Mouse (Mus musculus) gastrocnemius, postnatal 10 days (tissue): ENCODE results near the gene Mrtfb. TPM values are rescaled to one million over a fixed set of nuclear protein-coding genes. Genes with fewer than 3 reads are reported as not detected.

ENCODE experiments used
- DNase-seq: peaks from one replicate; pipeline ENCODE4 v3.0.0; 2021; ENCODE audit warnings: mixed read lengths
- long read RNA-seq, 2 experiments: library from polyadenylated mRNA; stranded (forward); transcript quantifications; one replicate each; pipeline ENCODE4 v2.0.0; 2021
- total RNA-seq, 2 experiments: library from RNA; stranded (reverse); gene quantifications; 2 replicates each; pipeline ENCODE4 v1.2.3; 2021

The Mrtfb gene
- 10 to 100 TPM; 39.5 TPM for total RNA-seq
- long read RNA-seq, experiment 1, full-length matches to known transcripts: 2 of 8 reads
- long read RNA-seq, experiment 1, partial matches to known transcripts: 2 of 8 reads
- long read RNA-seq, experiment 1, other reads (novel, unspliced or antisense): 4 of 8 reads
- long read RNA-seq, experiment 2, full-length matches to known transcripts: 2 of 13 reads
- long read RNA-seq, experiment 2, partial matches to known transcripts: 6 of 13 reads
- long read RNA-seq, experiment 2, other reads (novel, unspliced or antisense): 5 of 13 reads

DNA sequence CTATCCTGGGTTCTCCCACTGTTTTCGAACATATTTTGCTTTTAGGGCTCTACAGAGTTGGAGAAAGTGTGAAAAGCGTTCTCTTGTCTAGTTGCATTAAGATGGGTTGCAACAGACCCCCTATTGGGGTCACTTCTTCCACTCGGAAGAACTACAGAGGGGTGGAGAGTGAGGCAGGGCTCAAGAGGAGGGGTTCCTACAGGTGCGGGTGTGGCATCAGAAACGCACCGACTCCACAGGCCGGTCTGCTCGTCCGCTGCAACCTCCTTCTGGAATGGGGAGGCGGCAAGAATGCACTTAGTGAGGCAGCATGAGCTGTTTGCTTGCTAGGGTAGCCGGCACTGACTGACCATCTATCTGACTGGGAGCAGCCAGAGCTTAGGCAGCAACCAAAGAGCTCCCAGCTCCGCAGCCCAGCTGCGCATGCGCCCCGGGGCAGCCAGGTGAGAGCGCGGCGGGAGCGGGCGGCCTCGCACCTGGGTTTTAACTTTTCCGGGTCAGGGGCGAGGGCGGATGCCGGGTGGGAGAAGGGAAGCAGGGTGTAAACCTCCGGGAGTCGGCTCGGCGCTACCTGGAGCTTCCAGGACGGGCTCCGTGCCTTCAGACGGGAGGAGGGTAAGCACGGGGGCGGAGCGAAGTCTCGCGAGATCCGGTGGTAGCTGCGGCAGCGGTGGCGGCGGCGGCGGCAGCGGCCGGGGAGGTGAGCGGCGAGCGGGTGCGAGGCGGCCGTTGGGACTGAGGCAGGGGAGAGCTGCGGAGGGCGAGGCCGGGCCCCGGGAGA is at the start of gene Mrtfb:
TSS of gene Mrtfb (plus strand) at position 627 of the 781 bp plus-strand sequence.
- peak; percentile 94 for DNase-seq

DNA sequence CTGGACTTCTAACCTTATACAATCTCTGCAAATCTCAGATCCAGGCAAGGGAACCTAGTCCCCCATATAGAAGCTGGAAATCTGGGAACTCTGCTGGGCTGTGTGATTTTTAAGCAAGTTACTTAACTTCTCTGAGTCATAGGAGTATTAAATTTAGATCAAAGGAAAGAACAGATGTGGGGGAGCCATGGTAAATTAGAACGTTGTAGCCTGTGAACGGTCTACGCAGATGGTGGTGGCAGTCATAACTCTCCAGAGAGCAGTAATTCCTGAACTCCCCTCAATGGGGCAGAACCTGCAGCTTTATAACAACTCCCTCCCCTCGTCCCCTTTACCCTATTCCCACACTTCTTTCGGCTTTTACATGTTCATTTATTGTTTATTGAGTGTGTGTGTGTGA is 48.6 kb upstream of the Mrtfb start:
- no peak for DNase-seq

DNA sequence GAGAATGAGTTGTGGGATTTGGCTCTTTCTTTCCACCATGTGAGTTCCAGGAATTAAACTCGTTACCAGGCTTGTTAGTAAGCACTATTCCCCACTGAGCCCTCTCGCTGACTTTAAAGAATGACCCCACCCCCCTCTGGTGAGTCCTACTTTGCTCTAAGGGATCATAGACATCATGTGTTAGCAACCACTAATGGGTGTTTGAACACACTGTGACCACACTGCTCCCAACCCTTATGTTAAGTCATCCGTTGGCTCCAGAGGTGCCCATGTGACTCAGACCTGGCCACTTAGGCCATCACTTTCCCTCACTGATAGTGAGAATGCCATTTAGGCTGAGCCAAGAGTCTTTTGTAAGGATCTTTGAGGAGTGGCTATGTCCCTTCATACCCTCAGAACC is 48.2 kb upstream of the Mrtfb start:
- no peak for DNase-seq

DNA sequence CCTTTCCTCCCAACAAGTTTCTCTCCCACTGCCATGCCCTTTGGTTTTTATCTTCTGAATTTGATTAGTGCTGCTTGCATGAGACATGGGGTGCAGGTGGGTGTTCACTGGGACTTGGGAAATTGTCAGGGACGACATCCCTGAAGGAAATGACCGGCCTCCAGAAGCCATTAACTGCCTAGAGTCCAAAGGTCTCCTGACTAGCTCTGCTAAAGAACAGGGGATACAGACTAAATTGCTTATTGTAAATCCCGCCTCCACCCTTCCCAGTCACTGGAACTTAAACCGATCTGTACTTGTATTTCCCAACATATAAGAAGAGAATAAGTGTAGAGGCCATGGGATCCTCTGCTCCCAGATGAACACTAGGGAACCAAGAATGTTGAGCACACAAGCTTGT is 43.5 kb upstream of the Mrtfb start:
- no peak for DNase-seq

DNA sequence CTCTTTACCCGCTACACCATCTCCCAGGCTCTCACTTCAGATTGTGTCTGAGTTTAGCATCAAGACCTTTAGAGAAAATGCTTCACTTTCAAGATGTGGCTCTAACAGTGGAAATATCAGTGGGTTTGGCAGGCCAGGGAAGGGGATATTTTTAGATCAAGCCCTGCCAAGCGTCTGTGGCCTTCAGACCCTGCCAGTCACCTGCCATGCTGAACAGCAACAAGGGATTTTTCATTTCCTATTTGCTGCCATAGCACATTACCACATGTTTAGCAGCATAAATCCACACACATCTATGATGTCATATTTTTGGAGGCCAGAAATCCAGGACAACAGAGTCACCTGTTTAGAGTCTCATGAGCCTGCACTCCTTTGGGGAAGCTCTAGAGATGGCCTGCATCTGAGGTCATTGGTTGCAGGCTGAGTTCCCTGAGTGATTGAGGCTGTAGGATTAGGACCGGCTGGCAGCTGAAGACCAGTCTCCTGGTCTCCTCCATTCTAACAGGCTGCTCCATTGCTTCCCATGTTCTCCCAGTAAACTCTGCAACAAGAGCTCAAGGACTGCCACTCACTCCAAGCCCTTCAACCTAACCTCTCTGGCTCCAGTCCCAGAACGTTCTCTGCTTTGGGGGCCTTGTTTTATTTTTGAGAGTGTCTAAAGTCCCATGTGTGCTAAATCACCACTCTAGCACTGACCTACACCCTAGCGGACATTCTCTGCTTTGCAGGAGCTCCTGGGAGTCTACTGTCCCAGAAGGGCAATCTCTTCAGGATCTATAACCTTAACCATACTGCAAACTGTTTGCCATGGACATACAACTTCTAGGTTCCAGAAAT is 39.9 kb upstream of the Mrtfb start:
- DNase-seq: no peak

DNA sequence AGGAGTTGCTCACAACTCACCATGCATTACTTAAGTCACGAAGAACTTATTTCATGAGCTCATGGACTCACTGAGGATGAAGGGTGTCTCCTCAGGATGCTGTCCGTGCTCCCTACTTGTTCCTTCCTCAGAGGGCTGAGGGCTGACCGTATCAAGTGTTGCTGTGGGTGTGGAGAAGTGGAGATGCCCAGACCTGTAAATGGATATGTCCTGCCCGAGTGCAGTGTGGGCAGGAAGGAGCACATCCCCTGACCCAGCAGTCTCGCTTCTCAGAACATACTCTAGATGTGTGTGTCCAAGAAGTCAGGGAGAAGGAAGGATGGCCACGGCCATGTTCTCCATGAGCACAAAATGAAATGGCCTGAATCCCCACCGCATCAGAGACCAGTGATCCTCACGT is 38.3 kb upstream of the Mrtfb start:
- DNase-seq: no peak

DNA sequence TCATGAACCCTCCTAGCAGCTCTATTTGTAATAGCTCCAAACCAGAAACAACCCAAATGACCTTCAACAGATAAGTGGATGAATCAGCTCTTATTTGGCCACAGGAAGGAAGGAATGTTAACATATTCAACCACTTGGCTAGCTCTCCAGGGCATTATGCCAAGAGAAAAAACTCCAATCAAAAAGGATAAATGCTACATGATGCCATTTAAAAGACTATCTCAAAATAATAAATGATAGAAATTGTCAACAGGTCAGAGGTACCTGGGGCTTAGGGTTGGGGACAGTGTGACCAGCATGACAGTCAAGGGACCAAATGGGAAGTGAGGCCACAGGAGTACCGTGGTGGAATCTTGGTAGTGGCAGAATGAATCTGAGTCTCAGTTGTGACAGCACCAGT is 34.8 kb upstream of the Mrtfb start:
- DNase-seq: no peak

DNA sequence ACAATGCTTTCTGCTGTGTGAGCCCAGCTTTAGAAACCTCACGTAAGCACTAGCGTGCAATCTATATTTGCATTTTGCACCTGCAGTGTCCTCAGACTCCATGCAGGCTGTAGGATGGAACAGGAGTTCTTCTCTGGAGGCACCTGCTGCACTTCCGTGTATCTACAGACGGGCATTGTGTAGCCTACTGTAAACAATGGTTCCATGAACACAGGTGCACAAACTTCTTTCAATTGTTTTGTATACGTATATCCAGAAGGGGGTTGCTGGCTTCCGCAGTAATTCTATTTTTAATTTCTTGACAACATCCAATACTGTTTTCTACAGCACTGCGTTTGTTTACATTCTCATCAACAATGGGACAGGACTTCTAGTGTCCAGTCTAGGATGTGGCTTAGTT is 24.2 kb upstream of the Mrtfb start:
- DNase-seq: no peak

DNA sequence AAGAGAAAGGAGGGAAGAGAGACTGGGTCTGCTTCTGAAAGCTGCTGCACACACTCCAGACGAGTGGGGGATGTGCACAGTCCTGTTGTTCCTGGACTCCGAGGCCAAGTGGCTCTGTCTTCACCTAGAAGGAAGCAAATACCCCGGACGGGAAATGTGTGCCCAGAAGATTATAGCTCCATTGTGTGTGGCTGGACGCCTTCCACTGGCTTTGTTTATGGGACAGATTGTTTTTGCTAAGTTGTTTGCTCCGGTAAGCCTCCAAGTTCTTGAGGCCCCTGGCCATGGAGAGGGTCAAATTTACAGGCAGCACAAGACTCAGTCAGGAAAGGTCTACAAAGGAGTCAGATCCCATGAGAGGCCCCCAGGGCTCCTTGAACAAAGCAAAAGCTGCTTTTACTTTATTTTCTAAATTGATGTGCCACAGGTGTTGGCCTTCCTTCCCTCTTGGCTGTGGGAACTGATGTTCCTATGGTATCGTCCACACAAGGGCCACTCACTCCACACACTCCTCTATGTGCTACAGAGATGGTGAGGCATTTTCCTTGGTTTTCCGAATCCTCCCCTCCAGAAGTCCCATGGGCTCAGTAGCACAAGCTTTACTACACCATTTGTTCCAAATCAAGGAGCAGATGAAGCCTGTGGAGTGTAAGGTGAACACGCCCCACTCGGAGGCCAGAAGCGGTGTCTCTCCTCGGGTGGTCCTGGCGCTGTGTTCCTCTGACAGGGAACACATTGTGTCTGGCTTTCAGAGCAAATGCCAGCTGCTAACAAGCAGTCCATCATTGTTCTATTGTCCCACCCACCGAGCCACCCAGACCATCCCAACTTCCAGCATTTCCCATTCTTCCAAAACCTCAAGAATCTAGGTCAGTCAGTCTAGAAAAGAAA is 23.1 kb upstream of the Mrtfb start:
- no peak for DNase-seq

DNA sequence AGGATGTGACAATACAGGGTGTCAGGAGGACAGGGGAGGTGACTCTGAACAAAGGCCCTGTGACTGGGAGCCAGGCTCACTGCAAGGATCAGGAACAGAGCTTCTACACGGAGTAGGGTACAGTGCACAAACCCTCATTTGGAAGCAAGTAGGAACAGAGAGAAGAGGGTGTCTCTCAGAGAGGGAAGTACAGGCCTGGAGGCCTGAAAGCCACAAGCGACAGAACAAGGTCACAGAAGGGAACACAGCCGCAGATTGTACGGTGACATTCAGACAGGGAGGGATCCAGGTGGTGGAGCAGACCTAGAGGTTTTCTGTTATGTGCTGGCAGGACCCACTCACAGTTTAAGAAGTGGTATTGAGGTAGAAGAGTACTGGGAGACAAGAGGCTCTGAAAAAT is 17.2 kb upstream of the Mrtfb start:
- no peak for DNase-seq

DNA sequence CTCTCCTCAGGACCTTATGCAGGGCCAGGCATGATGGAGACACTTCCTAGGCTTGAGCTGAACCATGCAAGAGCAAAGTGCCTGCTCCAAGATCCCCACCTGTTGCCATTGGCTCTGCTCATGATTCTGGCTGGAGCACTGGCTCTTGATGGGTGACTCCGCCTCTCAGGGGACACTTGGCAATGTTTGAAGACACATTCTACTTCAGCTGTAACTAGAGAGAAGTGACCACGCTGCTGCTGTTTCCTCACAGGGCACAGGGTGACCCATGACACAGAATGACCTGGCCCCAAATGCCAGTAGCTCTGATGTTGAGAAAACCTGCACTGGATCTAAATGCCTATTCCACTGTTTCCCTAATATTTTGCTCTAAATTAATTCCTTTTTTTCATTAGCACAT is 16.7 kb upstream of the Mrtfb start:
- DNase-seq: no peak

DNA sequence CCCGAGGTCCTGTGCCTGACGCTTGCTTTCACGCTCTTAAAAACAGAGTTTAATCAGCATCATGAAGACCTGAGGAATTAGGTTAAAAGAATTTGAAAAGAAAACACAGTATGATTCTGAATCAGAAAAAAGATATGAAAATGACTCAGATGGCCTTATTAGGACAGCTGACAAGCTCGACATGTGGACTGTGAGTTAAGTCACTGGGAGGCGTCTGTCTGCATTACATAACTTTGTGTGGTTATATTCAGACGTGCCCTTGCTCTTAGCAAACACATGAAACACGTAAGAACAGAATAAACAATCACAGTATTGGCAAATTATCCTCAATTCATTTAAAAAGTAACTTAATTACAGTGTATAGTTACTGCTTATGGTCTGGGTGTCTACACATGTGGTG is 16.0 kb upstream of the Mrtfb start:
- no peak for DNase-seq

DNA sequence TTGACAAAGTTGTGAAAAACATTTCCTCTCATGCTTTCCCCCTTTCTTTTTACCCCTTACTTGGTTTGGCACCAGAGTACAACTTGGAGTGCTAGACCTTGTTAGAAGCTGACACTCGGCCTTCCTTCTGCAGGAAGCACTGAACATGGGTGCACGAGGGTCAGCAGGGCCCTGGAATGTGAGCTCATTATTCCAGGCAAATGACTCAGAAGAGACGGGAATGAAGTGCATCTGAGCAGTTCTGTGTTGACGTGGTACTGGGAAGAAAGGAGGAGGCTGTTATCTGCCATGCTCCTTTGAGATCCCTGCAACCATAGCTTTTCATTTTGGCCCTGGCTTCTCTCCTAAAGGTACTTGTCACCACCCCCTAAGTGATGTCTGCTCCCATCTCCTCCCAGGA is 10.6 kb upstream of the Mrtfb start:
- DNase-seq: no peak

DNA sequence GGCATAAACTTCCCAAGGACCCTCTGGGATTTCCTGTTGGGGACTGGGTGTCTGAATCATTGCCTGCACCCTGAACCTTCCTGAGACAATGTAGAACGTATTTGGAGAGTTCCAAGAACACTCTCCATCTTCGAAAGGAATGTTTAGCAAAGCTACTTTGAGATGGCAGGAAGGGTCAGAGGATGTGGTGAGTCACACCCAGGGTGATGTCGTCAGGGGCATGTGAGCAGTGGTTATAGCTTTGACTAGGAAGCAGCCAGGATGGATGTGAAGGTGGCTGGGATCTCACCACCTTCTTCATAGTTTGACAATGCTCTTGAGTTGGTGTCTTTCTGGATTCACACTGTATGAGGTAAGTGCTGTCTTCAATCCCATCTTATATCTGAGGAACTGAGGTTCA is 9.4 kb upstream of the Mrtfb start:
- no peak for DNase-seq

DNA sequence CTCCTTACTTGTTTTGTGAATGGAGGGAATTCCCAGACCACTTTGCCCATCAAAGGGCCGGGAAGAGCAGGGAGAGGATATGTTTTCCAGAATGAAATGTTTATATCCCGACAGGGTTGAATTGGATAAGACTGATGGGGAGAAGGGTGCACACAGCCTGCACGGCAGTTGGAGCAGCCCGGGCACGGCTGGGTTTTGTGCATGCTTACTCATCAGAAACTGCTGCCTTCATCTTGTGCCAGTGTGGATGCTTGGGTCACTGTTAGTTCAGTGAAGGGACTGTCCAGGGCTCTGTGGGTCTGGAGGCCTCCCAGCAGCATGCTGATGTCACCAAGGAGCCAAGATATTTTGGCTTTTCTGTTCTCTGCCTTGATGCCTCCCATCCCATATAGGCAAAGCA is 6.2 kb upstream of the Mrtfb start:
- DNase-seq: no peak

DNA sequence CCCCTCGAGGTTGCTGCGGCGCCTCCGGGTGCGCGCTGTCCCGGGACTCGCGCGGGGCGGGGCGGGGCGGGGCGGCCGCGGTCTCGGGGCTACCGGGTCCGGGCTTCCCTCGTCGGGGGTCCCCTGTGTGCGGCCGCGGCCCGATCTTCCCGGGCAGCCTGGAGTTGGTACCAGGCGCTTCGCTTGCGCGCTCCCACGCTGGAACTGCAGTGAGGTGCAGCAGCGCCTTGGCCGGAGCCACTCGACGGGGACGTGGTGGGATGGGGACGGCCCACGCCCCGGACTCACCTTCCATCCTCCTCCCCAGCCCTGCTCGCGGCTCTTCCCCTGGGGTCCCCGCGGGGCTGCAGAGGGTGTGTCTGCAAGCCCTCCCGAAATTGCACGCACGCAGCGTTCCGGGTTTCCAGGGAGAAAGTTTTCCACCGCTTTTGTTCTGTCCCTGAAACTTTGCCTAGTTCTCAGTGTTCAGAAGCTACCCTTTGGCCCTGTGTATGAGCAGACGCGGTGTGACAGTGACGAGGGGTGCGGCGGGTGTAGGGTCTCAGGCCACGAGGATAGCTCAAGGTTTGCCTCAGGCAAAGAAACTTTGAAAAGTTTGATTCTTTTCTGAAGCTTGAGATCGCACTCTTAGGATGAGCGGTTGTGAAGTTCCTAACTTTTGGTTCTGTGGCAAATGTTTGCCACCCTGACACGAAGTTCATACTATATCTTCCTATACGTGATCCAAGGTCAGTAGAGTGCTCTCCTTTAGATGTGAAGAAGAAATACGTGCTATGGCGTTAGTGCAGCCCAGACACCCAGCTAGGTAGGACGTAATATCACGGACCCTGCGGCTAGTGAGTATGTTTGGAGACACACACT is 616 bp downstream of the Mrtfb start:
- peak; percentile 59 for DNase-seq

DNA sequence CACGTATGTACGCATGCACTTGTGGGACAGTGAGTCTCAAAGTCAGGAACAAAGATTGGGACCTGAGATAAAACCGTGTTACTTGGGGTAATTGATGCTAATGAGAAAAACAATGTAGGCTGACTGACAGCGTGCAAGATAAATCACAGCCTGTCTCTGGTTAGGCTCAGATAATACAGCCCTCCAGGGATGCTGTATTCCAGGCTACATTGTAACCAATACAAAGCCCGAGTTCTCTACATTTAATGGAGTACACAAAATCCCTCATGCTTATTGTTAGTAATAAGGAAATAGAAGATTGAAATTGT is 1.2 kb downstream of the Mrtfb start:
- no peak for DNase-seq

DNA sequence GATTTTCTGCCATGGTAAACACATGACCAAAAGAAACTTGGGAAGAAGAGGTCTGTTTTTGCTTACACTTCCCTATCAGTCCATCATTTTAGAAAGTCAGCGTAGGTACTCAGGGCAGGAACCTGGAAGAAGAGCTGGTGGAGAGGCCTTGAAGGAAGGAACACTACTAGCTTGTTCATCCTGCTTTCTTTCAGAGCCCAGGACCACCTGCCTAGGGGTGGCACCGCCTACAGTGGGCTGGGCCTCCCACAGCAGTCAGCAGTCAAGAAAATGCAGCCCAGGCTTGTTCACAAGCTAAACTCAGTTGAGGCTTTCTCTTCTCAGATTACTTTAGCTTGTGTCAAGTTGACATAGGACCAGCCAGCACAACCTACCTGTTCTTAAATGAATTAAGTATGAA is 2.7 kb downstream of the Mrtfb start:
- no peak for DNase-seq

DNA sequence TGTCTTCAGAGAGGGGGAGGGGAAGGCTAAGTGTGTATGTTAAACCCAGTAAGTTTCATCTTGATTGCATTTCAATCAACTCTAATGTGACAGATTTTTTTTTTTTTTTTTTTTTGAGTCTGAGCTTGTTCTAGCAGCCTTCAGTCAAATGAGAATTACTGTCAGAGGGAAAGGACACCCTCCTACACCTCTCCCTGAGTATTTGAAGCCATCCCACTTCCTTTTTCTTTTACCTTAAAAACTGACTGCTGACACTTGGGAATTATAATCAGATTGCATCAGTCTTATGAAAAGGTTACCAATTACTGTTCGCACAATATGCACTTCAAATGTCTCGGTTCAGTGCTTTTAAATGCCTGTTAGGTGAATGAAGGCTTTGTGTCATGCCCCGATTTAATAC is 10.0 kb downstream of the Mrtfb start:
- no peak for DNase-seq

DNA sequence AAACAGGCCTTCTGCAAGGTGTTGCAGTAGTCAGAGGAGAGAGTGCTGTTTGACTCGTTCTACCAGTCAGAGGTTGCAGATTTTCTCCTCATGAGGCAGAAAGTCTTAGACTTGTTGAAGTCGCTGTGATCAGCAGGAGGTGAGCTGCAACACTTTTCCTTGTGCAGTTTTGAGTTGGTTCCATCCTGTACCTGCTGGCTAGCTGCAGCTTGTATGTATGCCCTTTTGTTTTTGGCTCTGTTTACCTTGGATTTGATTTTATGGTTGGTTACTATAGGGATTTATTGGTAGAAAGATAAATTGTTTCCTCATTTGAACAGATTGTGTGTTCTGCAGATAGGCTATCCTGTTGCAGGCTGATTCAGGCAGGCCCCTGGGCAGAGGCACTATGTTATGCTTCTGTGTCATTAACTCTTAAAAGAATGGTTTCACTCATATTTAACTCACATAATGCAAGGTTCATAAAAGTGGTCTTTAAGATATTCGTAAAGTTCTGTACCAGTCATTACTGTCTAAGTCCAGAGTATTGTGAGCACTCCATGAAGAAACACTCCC is 11.1 kb downstream of the Mrtfb start:
- DNase-seq: no peak

DNA sequence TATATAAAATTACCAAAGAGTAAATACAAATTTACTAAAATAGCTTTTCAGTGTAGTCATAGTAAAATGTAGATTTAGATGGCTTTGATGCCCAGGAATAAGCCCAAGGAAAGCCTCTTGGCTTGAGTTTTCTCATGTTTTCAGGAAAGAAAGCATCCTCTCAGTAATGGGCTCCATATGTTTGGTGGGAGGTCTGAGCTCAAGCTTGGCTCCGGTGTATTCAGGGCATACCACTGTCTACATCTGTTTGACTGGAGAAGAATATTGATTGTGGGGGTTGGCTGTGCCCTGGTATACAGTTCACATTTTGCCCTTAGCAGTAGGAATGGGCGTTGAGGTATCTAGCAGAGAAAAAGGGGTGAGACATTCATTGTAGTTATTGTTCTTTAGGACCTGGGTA is 13.1 kb downstream of the Mrtfb start:
- no peak for DNase-seq
